Mouse (Mus musculus): ENCODE results near the gene Tbc1d14.

GRCm38 (mm10) chr5:36556906-36557305, 36.2 kb downstream of the Tbc1d14 start:
- TF ChIP-seq CTCF (IDR thresholded peaks at IDR 0.05; ENCODE audit: insufficient read depth, low read depth, low read length): no peak
- TF ChIP-seq POLR2A (IDR thresholded peaks at IDR 0.05; ENCODE audit: insufficient read depth, low read depth, low read length): no peak

All from olfactory bulb, adult 2 months (tissue).